In the genomic region with DNA sequence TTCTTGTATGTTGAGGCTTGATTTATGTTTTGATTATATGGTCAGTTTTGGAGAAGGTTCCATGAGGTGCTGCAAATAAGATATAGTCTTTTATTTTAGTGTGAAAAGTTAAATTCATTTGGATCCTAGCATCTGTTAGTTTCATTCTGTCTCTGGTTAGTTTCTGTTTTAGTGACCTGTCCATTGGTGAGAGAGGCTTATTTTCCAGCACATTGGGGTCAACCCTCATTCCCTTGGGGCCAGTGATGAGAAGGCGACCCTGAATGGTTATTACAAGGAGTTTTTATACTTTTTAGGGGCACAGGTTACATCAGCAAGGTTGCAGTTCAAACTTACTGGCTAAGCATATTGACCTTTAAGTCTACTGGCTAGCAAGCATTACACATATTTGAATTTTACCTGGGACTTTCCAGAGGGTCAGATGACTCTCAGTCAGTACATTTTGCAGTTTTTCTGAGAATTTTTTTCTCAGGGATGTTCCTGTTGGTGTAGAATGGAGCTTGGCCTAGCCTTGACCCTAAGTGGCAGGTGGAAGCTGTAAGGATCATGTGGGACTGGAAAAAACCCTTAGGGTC, we compare ENCODE assay signal across 23 mouse cellular contexts.
"Had no signal": no experiment of that assay in that cellular context is flagged by ENCODE, and none has a peak within 500 bp of the region (broad histone marks: within the 10 kb centered on the region; RNA-seq: fewer than 3 reads in every experiment).

No protein-coding gene starts in this region.

- H3K36me3 ChIP-seq: heart, embryonic 13.5 days; heart, embryonic 15.5 days; hindbrain, embryonic 12.5 days; kidney, embryonic 15.5 days; limb, embryonic 13.5 days; limb, embryonic 15.5 days; liver, embryonic 12.5 days had no signal

- H3K27me3 ChIP-seq: heart, embryonic 13.5 days; heart, embryonic 15.5 days; hindbrain, embryonic 12.5 days; kidney, embryonic 15.5 days; limb, embryonic 13.5 days; limb, embryonic 15.5 days; liver, embryonic 12.5 days had no signal

- ATAC-seq: hindbrain, embryonic 16.5 days; intestine, embryonic 16.5 days; liver, embryonic 12.5 days had no signal

- DNase-seq: gastrocnemius, adult 2 months; gastrocnemius, postnatal 10 days; gastrocnemius, postnatal 25 days; heart, adult 2 months; heart, postnatal 14 days; heart, postnatal 4 days; kidney, adult 11 months; kidney, adult 2 months; kidney, adult 9 months; kidney, postnatal 14 days; kidney, postnatal 36 days; layer of hippocampus, adult 9-11 months; layer of hippocampus, postnatal 36 days; left cerebral cortex, postnatal 4 days had no signal
